Mouse (Mus musculus): ENCODE data around the gene Napsa.
A peak's percentile ranks its signal among the peaks of the same experiment; 100 is the strongest.

Napsa gene

DNA sequence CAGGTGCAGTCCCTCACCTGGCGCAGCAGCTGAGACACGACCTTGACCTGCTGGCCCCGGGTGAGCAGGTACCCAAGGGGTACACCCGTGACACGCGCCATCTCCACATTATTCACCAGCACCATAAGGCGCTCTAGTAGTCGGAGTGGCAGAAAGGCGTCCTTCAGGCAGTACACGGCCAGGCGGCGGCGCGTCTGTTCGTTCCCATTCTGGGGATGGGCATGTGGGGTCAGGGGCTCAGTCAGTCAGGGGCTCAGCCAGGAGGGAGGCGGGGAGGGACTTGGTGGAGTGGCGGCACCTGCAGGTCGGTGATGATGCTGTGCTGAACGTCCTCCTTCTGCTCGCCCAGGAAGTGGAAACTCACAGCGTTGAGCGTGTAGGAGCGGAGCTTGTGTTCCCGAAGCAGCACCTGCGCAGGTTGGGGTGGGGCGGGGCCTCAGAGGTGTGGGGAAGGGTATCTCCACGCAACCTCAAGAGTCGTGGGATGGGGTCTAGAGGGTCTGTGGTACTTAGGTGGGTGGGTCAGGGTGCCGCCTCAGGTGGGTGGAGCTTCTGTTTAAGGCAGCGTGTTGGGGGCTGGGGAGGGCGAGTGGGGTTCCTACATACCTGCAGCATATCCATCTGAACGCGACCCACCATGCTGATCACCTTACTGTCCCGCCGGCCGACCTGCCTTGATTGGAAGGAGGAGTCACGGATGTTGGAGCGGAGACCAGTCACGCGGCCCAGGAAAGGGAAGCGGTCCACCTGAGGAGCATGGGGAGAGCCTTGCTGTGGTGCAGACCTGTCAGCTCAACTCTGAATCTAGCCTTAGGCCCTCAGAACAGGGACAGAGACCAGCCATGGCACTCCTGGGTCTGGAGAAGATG lies 33.2 kb upstream of the Napsa start:
- DNase-seq = no peak

- no peak for DNase-seq
These were observed 29.6 kb upstream of the Napsa start for GRCm38 (mm10) chr7:44542555-44542954.

- DNase-seq = no peak
These were observed 29.1 kb upstream of the Napsa start for GRCm38 (mm10) chr7:44543071-44543470.

DNA sequence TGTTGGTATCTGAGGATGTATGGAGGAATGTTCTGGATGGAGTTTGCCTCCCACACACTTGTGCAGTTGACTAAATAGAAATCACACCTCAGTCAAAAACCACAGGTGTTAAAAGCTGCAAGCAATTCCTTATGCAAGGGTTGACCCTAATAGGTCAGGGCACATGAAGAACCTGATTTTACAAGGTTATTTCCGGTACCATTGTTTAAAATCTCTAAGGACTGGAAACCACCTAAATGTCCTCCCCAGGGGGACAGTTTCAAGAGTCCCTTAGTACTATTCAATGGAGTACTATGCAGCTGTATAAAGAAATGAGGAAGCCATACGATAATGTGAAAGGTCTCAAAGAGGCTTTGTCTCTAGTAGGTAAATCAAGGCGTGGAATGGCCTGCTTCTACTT lies 25.9 kb upstream of the Napsa start:
- no peak for DNase-seq

GRCm38 (mm10) chr7:44547041-44547440 lies 25.1 kb upstream of the Napsa start:
- DNase-seq = no peak

GRCm38 (mm10) chr7:44547725-44548124 lies 24.5 kb upstream of the Napsa start:
- DNase-seq = no peak

GRCm38 (mm10) chr7:44548497-44549087 lies 23.6 kb upstream of the Napsa start, which contains the start of gene Pold1:
Pold1 (minus strand) TSS chr7:44548849.
- peak; percentile 99 for DNase-seq

DNA sequence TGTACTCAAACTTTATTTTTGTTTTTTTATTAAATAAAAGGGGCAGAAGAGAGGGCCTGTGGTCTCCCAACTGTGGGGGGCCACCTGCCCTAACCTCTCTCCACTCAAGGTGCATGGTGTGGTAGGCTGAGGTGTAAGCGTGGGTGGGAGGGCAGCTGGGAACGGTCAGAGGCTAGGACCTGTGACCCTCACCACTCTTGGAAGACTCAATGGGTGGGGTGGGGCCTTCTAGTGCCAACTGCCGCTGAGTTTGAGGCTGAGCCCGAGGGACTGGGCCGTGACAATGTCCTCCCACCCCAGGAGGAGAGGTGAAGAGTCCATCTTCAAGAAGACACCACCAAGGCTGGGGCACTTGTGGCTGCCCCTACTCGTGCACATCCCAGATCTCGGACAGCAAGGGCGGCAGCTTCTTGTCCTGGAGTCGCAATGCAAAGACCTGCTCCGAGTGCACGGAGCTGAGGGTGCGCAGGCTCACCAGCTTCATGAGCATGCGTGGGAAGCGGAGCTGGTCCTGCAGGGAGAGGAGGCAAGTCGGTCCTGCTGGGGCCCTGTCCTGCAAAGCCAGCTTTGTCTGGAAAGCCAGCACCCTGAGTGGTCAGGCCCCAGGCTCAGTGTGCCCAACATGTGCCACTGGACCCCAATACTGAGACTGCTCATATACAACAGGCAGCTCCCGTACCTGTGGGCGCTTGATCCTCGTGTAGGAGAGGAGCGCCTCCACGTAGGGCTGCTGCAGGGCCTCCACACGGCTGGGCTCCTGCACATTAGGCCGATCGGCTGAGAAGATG lies 22.4 kb upstream of the Napsa start:
- DNase-seq = peak; percentile 62

DNA sequence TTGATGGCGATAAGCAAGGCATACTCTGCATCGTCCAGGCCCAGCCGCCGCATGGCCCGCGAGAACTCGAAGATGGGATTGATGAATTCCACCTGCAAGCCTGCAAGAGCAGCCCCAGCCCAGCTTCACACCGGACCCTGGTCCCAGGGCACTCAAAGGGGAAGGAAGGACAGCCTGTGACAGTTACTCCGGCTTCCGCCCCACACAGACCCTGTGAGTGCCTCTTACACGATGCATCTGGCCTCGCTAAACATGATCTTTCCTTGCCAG lies 21.8 kb upstream of the Napsa start:
- DNase-seq = no peak

DNA sequence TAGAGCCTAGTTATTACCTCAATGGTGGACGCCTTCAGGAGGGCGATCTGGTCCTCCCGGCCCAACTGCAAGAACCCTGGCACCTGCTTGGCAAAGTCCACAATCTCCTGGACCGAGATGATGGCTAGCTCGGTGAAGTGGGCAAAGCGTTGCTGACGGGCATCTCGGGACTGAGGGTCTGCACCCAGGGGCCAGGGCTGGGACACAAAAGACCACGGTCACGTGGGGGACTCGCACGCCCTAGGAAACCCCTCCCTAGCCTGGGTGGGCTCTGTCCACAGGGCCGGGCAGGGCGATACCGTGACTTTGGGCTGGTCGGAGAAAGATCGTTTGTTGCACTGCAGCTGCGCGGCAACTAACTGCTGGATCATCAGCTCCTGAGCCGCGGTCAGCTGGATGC lies 20.9 kb upstream of the Napsa start:
- no peak for DNase-seq

DNA sequence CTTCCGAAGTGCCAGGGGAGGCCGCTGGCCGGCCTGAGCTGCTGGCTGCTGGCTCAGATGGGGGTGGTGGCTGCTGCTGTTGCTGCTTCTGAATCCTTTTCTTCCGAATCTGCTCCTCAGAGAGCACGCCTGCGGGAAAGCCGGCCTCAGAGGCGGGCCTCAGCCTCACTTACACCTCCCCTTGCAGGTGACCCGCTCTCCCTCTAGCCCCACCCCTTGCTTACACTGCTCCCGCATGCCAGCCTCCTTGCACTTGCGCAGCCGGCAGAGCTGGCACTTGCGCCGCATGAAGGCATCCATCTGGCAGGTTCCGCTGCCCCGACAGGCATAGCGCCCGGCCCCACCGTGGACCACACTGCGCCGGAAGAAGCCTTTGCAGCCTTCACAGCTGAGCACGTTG lies 20.4 kb upstream of the Napsa start:
- peak; percentile 61 for DNase-seq

- DNase-seq = no peak
These were observed 19.9 kb upstream of the Napsa start for GRCm38 (mm10) chr7:44552141-44552908.

DNA sequence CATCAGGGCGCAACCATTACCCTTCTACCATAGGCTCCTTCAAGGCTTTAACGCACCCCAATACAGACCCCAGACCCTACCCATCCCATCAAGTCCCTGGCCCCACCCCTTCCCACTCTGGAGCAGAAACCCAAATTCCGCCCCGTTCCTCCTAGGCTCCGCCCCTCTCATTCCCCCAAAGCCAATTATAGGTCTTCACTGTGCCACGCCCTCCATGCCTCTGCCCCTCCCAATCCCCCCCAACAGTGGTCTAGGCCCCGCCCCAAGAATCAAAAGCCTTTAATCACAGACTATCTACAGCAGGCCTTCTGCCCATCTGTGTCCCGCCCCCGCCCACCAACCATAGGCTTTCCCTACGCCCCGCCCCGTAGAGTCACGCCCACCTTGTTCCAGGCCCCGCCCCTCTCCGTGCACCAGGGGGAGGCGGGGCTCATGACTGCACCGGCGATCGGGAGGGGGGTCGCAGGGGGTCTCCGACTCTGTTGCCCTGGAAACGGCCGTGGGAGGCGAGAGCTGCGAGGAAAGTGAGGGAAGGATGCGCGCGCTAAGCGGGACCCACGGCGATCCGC lies 18.9 kb upstream of the Napsa start:
- DNase-seq = peak; percentile 66

DNA sequence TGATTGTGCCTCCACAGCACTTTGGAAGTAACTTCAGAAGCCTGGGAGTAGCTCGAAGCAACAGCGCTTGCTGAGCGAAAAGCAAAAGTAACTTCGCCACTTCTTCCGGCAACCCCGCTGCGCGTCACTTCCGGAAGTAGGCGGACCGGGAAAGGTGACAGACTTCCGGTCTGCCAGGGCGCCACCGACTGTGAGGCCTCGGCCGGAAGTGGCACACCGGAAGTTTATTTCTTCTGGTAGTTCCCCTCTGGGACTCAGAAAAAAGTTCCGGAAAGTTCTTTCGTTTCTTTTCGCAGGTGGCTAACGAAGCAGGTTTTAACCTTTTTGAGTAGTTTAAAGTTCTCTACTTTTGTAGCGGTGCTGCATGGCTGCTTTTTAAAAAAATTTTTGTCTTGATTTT lies 18.4 kb upstream of the Napsa start, which contains the start of gene Nr1h2:
Gene Nr1h2, minus strand, starts transcription at position 126 of the 400 bp plus-strand sequence.
- peak; percentile 92 for DNase-seq

GRCm38 (mm10) chr7:44557629-44558028 lies 14.6 kb upstream of the Napsa start:
- DNase-seq = no peak

DNA sequence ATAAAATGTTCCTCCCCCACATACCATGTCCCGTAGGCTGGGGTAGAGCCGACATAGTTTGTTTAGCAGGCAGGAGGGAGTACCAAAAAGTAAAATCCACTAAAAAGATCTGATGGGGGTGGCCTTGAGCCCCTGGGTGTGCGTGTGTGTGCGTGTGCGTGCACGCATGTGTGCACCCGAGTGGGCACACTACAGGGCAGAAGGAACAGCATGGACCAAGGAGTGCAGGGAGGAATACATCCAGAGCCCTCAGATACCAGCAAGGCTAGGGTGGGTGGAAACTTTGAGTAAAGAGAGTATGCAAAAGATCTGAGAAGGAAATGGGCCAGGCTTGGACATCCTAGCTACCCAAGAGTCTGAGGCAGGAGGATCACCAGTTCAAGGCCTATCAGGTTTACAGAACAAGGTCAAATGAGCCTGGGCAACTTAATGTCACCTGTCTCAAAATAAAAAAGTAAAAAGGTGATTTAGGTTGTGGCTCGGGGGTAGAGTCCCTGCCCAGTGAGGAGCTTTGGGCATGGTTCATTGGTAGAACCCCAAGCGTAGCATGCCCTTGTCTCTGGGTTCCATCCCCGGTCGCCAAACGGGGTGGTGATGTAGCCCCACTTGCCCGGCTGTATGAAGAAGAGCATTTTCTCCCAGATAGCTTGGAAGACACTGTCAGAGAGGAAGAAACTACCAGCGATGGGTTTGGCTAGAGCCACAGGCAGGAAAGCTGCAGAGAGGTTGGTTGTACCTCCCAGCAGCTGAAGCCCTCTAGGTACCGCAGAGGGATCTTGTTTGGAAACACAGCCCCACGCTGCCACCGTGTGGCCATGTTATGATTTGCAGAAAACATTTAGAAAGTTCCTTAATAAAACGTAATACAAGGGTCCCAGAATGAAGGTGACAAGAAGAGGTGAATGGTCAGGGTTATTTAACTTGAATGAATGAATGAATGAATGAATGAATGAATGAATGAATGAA lies 11.5 kb upstream of the Napsa start:
- DNase-seq = peak; percentile 77

DNA sequence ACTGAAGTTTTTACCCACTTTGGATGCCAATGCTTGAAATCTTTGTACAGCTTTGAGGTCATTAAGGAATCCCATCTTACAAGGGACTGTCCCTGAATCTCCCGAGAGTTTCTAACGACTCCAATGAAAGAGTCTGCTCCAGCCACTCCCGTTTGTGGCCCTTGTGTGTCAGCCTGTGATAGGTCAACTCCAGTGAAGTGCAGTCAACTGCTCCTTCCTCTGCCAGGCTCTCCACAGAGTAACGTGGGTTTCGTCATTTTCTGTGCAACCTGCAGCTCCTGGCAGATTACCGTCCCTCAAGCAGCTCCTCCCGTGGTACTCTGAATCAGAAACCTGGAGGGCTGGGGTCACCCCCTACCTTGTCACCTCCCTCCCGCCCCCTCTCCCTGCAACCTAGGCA lies 8.9 kb upstream of the Napsa start:
- DNase-seq = no peak

- no peak for DNase-seq
These were observed 7.7 kb upstream of the Napsa start for GRCm38 (mm10) chr7:44564486-44564885.

DNA sequence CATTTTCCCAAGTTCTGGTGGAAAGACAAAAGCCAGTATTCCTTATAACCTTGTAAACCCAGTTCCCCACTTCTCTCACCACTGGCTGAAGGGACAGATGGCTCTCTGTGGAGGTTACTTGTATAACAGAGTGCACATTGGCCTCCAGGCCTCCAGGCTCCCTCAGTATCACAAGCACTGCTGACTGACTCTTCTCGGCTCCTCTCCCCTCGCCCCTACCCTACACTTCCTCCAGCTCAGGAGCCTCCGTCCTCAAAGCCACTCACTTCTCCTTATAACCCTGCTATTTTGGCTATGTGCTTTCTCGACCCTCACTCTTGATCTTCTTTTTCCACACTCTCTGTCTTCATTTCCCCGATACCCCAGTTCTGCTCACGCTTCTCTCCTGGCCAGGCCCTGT lies 6.8 kb upstream of the Napsa start:
- no peak for DNase-seq

GRCm38 (mm10) chr7:44568803-44569202 lies 3.4 kb upstream of the Napsa start:
- no peak for DNase-seq

- no peak for DNase-seq
These were observed 1.2 kb upstream of the Napsa start for GRCm38 (mm10) chr7:44570989-44571388.

All from cerebellum, adult 11-12 months (tissue).